Mouse (Mus musculus) embryo, embryonic 9.5 days (tissue): Measurements from ENCODE around the gene Kdf1.
"Not testable (repeated sequence)": the region's sequence is repeated elsewhere in the genome, so short reads cannot be mapped to it uniquely, and the experiment has no call there.

Source experiments
- DNase-seq: peaks from one replicate; pipeline ENCODE4 v3.0.0-alpha.2; 2017; ENCODE audit errors: extremely low spot score

Kdf1 gene

DNA sequence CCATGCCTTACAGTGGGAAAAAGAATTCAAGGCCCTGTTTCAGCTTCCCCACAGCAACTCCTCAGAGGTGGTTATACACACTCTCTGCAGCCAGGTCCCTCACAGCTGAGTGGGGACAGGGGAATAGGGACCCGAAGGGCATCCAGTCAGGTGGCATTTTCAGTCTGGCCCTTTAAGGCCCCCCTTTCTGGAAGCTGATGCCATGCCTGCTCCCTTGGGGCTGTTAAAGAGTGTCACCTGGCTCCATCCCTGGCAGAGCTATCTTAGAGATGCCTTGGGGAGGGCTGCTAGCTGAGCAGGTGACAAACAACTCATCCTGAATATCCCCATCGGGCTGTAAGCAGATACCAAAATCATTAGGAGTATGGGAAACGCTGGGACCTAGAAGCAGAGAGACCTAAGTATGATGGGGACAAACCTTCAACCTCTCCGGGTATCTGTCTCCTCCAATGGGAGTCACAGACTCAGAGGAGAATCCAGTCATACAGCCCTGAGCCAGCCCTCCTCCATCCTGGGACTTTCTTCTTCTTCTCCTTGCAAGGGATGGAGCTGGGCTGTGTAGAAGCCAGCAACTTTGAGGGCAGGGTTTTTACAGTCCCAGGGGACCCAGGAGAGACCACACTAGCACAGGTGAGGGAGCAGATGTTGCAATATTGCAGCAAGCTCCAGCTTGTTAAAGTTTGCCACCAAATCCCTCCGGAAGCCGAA lies 21.9 kb upstream of the Kdf1 start:
- no peak for DNase-seq

DNA sequence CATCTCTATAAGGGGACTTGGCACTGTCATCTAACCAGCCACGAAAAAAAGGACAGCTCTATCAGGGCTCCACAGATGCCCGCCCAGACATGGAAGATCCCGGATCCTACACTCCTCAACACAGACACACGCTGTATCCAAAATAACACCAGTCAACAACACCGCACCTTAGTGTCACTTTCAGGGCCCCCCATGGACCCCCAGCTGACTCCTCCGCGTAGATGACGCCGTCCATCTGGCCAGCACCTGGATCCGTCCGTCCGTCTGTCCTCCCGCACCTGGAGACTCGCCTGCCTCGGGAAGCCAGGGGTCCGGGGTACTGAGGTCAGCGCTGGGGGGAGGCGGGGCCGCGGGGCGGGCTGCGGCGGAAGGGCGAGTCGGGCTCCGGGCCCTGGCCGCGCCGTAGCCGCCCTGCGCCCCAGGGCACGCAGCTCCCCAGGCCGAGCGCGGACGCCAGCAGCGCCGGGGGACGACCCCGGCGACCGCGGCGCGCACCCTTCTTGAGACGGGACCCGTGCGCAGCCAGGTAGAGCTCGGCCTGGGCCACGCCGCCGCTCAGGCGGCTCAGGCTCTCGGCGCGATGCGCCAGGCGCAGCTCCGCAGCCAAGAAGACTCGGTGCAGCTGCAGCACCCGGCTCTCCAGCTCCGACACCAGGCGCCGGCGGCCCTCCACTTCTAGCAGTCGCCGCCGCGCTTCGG lies 21.2 kb upstream of the Kdf1 start:
- DNase-seq: no peak

DNA sequence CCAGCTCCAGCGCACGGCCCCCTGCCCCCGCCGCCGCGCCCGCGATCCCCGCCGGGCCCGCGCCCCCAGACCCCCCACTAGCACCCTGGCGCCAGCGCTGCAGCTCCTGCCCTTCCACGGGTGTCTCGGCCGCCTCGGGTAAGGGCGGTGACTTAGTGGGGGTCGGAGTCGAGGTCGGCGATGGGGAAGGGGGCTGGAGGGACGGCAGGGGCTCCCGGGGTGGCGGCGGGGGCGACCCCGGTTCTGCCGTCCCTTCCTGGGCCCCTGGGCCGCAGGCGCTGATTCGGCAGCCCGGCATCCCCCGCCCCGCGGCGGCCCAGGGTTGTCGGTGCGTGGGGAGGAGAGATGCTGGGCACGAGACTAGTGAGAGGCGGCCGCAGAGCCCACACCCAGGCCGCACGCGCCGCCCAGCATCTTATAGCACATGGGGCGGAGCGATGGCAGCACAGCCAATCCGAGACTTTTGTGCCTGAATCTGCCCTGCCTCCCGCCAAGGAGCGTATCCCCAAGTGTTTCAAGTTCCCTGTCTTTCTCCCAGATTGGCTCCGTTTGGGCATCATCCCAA lies 20.5 kb upstream of the Kdf1 start, which contains the start of gene Trnp1:
Gene Trnp1 (minus strand): TSS at position 391 of the 565 bp plus-strand sequence.
- peak; percentile 78 for DNase-seq

DNA sequence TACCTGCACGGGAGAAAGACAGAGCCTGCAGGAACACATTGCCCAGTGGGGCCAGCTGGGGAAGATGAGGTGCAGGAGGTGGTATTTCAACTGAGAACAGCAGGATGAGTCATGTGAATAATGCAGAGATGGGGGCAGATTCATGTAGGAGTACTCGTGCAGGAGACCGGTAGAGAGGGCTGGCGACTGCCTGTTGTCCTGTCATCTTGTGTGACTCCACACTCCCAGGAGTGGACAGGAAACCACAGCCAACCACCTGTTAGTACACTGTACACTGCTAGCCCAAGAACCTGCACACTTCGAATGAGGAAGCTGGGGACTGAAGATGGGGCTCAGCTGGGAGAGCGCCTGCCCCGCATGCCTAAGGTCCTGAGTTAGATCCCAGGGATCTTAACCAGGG lies 17.2 kb upstream of the Kdf1 start:
- no peak for DNase-seq

DNA sequence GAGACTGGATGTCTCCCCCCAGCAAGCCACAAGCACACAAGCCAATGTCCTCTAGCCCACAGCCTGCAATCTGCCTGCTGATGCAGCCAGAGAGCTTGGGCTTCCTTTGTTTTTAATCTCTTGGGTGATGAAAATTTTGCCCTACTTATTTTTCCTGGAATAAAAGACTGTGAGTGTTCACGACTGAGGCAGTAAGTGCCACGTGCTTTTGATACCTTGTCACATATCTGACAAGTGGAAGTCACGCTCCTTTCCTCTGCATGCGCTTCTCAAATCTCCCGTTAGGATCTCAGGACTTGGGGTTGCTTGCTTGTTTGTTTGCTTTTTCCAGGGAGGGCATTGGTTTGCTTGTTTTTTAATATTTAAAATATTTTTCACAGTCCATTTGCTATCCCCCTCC lies 14.5 kb upstream of the Kdf1 start:
- no peak for DNase-seq

DNA sequence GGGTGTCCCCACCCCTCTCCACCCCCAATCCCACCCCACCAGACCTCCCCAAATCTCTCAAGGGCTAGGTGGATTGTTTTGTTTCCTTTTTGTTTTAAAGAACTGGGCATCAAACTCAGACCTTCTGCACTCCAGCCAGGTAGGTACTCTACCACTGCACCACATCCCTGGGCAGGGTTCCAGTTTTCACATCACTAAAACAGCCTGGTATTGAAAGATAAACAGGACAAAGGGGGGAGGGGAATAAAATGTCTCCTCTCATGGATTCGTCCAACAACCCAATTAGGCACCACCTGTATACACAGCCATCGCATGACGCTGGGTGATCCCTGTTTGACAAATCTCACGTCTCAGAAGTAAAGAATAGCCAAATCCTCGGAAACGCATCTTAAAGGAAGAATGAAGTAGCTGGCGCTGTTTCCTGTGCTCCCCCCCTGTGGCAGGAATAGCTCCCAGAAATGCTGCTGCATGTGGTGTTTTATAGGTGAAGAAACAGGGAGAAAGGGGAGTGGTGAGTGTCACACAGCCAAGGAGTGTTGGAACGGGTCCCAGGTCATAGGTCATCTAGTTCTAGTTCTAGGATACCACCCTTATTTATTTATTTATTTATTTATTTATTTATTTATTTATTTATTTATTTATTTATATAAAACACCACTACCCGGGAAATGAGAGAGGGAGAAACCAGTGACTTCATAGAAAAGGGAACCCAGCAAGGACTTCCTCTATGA lies 13.8 kb upstream of the Kdf1 start:
- no peak for DNase-seq

DNA sequence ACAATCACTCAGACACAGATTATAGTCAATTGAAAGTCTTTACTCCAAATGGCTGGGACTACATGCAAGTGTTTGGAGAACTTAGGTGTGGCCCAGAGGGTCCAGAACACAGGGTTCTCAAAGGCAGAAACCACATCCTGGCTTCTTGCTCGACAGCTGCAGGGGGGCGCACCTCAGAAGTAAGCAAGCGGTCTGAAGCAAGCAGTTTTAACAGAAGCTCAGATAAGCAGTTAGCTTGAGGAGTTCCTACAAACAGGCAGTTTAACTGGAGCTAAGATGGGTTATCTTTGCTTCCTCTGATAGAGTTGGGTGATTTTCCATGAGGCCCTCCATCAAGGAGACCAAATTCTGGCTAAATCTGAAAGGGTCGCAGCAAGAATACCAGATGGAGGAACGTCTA lies 12.2 kb upstream of the Kdf1 start:
- no peak for DNase-seq

DNA sequence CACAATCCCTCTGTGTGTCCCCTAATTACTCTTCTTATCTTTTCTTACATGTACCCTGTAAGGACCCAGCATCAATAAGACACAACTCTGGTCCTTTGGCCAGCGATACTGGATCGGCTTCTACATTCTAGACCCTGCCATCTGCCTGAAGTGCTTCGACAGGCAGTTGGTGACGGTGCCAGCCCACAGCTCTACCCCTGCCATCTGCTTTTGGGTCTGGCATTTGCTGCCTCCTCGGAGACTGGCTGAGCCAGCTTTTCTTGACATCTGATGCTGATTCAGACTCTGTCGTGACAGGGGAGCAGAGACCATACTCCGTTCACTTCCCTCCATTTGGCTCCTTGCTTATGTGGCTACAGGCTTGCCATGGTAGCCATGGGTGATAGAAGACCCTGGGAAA lies 9.8 kb upstream of the Kdf1 start:
- DNase-seq: no peak

DNA sequence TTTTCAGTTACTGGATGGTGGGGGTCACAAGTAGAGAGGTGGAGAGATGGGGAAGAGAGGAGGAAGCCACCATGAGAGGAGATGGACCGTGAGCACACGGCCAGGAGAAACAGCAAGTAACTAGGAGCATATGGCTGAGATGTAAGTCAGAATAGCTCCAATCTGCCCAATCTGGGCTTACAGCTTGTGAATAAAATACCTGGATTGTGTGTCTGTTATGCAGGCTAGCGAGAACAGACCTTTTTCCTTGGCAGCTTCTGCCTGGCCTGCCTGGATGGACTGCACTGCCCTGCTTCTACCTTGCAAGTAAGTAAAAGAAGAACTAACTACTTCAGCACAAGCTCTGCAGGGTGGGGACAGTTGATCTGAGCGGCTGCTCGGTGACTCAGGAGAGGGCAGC lies 7.7 kb upstream of the Kdf1 start:
- no peak for DNase-seq

DNA sequence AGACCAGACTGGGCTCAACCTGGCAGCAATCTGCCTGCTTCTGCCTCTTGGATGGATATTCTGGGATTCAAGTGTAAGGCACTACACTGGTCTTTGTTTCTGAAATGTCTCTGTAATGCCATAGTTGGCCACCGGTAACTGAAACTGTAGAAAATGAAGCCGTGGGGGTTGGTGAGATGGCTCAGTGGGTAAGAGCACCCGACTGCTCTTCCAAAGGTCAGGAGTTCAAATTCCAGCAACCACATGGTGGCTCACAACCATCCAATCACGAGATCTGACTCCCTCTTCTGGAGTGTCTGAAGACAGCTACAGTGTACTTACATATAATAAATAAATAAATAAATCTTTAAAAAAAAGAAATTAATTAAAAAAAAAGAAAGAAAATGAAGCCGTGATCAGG lies 6.3 kb upstream of the Kdf1 start:
- not testable (repeated sequence) for DNase-seq

DNA sequence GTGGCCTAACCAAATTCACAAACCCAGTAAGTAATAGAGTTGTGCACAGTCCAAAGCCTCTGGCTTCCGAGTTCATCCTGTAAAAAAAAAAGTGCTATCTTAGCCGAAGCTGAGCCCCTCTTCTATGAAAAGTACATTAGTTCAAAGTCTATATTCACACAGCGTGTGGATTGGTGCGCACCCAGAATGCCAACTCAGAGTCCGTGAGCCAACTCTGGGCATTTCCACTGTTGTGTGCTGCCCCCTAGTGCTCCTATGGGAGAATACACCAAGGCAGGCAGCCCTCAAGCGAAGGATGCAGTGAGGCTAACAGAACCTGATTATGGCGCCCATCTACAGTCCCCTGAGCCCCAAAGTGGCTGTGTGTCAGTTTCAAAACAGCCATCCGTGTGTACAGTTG lies 5.8 kb upstream of the Kdf1 start:
- peak; percentile 70 for DNase-seq

DNA sequence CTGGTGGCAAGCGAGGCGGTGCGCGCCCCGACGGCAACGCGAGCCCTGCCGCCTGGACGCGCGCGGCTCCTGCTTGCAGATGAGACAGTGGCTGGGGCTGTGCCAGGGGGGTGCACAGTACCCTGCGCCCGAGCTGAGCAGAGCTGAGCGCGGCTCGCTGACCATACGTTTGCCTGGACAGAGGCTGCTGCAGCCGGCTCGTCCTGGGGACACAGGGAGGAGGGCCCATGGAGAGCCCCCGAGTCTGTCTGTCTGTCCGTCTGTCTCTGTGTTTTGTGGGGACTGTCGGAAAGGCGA lies 554 bp downstream of the Kdf1 start:
- no peak for DNase-seq

DNA sequence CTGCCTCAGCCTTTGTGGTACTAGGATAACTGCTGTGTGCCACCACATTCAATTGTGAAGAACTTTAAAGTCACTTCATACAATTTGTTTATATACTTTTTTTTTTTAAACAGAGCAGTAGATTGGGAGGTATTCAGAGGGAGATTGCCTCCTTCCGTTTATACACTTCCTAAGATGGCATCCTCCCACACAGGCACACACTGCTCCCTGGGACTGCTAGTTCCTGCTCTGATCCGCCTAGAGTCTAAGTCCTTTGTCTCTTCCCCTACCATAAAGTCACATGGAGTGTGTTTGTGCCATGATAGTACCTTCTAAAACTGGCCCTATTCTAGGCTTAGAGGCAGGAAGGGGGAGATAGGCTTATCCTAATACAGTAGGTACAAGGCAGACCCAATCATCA lies 2.7 kb downstream of the Kdf1 start:
- no peak for DNase-seq

DNA sequence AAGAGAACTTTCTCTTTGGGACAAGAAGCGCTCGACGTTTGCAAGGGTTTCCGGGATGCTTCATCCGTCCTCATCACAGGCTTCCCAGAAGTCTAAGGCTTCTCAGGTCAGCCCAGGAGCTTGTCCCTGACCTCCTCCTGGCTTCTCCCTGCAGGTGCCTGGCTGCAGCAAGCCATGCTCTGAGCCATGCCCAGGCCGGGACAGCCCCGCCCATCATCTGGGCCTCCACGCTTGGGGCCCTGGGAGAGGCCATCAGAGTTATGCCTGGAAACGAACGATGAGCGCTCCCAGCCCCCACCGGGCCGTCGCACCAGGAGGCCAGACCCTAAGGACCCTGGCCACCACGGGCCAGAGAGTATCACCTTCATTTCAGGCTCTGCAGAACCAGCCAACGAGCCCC lies 9.0 kb downstream of the Kdf1 start:
- no peak for DNase-seq

DNA sequence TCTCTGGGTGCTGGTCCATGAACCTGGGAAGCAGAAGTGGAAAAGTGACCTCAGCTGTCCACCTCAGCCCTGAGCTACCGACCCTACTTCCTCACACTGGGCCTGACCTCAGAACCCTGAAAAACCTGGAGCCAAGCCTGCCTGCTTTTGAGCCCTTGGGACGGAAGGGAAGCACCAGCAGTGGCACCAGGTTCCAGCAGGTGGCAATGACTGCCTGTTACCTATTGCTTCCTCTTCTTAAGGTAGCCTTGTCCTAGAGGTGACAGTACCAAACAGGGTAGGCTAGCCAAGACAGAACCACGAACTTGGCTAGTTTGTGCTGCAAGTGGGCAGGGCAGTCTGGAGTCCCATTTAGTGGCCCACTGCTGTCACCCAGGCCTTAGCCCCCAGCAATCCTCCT lies 14.0 kb downstream of the Kdf1 start:
- no peak for DNase-seq

DNA sequence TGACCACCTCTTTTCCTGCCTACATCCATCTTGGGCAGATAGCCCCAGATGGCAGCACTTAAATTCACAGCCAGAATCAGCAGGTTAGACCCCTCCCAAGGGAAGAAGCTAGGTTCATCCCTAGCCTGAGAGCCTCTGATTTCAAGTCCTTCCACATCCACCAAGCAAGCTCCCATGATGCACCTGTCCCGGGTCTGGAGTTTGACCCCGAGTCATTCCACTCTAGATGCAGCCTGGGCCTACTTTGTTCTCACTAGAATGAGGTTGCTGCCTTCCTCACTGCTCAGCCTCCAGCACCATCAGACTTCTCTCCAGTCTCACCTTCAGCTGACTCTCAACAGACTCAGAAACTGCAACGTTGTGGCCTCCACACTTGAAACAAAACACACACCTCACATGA lies 17.3 kb downstream of the Kdf1 start:
- no peak for DNase-seq

DNA sequence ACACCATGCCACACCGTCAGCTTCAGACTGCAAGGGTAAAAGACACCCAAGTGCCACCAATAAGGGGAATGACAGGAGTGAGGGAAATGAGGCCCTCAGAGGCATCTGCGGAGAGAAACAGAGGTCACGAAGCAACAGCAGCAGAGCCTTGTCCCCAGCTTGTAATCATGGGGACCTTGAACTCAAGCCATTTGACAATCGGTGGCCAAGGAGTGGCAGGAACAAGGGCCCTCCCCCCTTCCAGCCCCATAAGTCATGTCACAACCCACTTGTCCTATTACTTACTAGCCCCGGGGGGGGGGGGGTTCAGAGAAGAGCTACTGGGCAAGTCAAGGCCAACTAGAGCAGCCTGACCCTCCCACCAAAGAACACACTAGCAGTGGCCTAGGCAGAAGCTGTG lies 17.9 kb downstream of the Kdf1 start:
- DNase-seq: no peak

DNA sequence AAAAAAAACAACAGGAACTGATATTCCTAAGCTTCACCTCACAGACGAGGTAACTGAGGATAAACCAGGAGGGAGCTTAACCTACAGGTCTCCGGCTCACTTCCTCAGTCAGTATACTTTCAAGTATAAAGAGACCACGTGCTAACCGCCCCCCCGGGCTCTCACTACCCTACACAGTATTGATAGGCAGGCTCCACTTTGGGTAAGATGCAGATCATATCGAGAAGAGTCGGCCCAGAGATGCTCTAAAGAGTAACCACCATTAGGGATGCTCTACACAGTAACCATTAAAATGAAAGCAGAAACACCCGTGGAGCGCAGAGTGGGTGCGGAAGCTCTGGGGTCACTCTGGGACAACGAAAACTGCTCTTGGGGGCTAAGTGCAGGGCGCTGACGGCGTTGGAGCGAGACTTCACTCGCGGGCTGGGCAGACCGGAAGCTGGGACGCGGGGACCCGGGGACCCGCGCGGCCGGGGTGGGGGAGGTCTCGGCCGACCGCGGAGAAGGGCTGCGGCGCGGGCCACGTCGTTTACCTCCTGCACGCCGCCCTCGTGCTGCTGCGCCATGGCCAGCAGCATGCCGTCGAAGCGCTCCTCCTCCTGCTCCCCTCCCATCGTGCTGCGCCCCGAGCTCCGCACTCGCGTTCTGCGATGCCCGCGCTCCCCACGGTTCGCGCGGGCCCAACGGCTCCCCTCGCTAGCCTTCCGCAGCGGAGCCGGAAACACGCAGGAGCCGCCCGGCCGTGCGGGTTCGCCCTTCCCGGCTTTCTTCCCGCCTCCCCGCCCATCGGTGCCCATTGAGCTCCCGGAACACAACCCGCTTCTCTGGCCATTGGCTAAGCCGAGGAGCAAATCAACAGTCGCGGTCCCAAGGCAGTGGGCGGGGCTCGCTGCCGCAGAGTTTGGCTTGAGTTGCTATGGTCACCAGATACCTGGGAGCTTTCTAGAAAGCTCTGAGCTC lies 26.8 kb downstream of the Kdf1 start, which contains the start of gene Nudc:
Gene Nudc (minus strand): TSS at position 725 of the 960 bp plus-strand sequence.
- DNase-seq: peak; percentile 96

DNA sequence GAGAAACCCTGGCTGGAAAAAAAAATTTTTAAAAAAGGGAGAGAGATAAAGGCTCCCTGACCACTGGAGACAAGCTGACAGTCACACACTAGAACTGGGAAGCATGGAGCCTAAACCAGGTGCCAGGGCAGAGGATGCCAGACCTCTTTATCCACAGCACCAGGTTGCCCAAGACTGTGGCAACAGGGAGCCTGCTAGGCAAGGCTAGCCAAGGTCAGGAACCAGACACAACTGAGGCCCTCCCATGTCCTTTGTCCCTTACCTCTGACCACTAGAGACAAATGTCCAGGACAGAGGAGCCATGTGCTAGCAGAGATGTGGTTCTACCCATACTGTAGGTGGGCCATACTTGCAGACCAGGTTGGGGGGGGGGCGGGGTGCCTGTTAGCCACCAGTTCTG lies 33.3 kb downstream of the Kdf1 start:
- no peak for DNase-seq

DNA sequence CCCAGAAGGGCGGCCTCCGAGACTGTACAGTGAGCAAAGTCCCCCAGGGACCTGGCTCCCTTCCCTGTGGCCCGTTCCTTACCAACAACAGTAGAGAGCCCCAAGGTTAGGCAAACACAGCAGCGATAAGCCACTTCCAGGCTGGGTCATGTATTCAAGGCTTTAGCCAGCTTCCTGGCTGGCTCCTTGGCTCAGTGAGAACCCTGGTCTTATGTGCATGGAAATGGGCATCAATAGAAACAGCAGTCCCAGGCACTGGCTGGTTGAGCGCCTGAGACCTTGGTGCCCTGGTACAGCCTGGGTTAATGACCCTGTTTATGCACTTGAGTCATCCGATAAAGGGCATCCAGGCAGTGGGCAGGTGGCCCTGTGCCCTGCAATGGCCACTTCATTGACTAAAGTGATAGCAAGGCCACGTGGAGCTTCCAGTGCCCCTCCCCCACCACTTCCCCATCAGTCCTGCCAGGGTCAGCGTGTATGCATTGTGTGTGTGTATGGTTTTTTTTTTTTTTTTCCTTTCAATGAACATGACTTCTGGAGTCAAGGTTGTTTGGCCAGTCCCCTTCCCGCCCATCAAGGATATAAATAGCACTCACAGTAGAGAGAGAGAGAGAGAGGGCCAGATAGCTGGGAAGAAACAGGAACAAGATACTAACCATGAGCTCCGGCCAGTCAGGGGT lies 34.1 kb downstream of the Kdf1 start, which contains the start of gene Nr0b2:
Gene Nr0b2 (plus strand): TSS at position 609 of the 680 bp plus-strand sequence.
- no peak for DNase-seq
